Mouse (Mus musculus): ENCODE results near the gene Tbl2. TPM values are rescaled to one million over a fixed set of nuclear protein-coding genes. Genes with fewer than 3 reads are reported as not detected.

Tbl2 gene
- polyA plus RNA-seq, 1 experiment: 24.9 TPM

DNA sequence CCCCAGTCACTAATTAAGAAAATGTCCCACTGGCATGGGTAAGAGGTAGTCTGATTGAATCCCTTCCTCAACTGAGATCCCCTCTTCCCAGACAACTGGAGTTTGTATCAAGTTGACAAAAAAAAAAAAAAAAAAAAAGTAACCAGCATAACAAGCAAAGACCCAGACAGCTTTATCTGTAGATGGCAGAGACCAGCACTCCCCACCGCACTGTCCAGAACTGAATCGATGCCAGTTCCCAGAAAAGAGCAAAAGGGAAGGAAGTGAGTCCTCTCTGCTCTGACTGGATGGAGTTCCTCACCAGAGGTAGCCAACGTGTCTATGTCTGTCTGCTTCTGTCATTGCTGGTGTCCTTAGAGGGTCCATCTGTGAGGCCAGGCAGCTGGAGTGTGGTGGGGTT, 3.9 kb upstream of the Tbl2 start:
- H3K27ac ChIP-seq (ENCODE audit: insufficient read depth, low read length): no peak overlapping the region
- peaks cover 3% of the 10 kb centered on the region; the same call in 1 of the 2 replicates for H3K4me1 ChIP-seq (ENCODE audit: control insufficient read depth, insufficient read depth, low read length)
- no peak for TF ChIP-seq CTCF (IDR thresholded peaks at IDR 0.05; ENCODE audit: borderline replicate concordance, insufficient read depth, low read length)
- TF ChIP-seq POLR2A (IDR thresholded peaks at IDR 0.05; ENCODE audit: low read depth, low read length): no peak
- no peak overlapping the region for H3K4me3 ChIP-seq (ENCODE audit: insufficient read depth, low read length)

DNA sequence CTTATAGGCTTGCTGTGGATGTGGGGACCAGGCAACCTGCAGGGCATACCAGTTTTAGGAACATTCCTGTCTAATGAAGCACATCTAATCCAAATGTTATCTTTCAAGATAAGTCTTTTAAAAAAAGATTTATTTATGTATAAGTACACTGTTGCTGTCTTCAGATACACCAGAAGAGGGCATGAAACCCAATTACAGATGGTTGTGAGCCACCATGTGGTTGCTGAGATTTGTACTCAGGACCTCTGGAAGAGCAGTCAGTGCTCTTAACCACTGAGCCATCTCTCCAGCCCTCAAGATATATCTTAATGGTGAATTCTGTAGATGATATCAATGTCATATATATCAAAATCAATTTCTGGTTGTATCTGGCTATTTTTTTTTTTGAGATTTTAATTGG, 3.5 kb upstream of the Tbl2 start:
- TF ChIP-seq POLR2A (IDR thresholded peaks at IDR 0.05; ENCODE audit: low read depth, low read length) (no peak), CTCF (IDR thresholded peaks at IDR 0.05; ENCODE audit: borderline replicate concordance, insufficient read depth, low read length) (no peak)

DNA sequence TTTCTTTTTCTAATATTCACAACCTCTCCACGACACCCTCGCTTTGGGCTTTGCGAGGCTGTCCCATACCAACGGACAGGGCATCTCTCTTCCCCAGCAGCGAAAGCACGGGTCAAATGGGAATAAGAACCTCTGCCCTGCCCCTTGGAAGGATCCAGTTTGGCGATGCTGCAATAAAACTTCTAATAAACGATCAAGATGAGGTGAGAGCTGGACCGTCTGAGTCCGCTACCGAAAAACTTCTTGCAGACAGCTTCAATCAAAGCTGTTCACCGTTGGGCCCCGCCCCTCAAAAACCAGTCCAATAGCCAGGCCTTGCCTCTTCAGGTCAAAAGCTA, 773 bp upstream of the Tbl2 start:
- Histone ChIP-seq H3K27ac (ENCODE audit: insufficient read depth, low read length) (peak overlapping the region; percentile 38), H3K4me3 (ENCODE audit: insufficient read depth, low read length) (peak overlapping the region; percentile 55), H3K4me1 (ENCODE audit: control insufficient read depth, insufficient read depth, low read length) (peaks cover 3% of the 10 kb centered on the region; the same call in 1 of the 2 replicates)
- TF ChIP-seq POLR2A (IDR thresholded peaks at IDR 0.05; ENCODE audit: low read depth, low read length): peak; percentile 81
- TF ChIP-seq CTCF (IDR thresholded peaks at IDR 0.05; ENCODE audit: borderline replicate concordance, insufficient read depth, low read length): no peak

More for the DNA sequence above, 3.5 kb upstream of the Tbl2 start:
- H3K27ac ChIP-seq (ENCODE audit: insufficient read depth, low read length): no peak overlapping the region
- peaks cover 3% of the 10 kb centered on the region; the same call in 1 of the 2 replicates for H3K4me1 ChIP-seq (ENCODE audit: control insufficient read depth, insufficient read depth, low read length)
- no peak overlapping the region for H3K4me3 ChIP-seq (ENCODE audit: insufficient read depth, low read length)

DNA sequence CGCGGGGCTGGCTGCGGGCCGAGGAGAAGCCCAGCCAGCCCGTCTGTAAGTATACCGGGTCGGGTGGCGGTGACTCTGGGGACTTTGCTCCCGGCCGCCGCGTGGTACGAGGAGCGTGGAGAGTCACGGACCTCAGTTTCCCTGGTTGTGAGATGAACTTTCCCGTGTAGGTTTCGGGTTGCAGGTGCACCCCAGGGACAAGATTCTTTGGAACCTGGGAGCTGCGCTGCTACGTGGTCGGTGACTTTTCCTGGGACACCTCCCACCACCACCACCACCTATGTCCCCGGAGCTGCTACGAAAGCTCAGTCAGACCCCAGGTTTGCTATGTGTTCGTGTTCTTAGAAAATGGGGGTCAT, 342 bp downstream of the Tbl2 start:
- TF ChIP-seq CTCF (IDR thresholded peaks at IDR 0.05; ENCODE audit: borderline replicate concordance, insufficient read depth, low read length) (no peak), POLR2A (IDR thresholded peaks at IDR 0.05; ENCODE audit: low read depth, low read length) (no peak)
- Histone ChIP-seq H3K4me1 (ENCODE audit: control insufficient read depth, insufficient read depth, low read length) (peaks cover 3% of the 10 kb centered on the region; the same call in 1 of the 2 replicates), H3K4me3 (ENCODE audit: insufficient read depth, low read length) (peak overlapping the region; percentile 83), H3K27ac (ENCODE audit: insufficient read depth, low read length) (no peak overlapping the region)

DNA sequence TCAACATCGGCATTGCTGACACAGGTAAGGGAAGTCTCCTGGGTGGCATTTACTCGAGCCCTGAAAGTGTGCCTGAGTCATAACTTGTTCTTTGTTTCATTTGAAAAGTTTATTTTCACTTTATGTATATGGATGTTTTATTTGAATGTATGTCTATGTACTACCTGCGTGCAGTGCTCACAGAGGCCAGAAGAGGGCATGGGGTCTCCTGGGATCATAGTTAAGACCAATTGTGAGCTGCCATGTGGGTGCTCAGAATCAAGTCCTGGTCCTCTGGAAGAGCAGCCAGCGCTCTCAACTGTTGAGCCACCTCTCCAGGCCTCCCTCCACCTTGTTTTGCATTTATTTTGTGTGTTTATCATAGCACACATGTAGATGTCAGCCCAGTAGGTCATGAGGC, 7.0 kb downstream of the Tbl2 start:
- no peaks in the 10 kb centered on the region for H3K4me1 ChIP-seq (ENCODE audit: control insufficient read depth, insufficient read depth, low read length)
- no peak overlapping the region for H3K27ac ChIP-seq (ENCODE audit: insufficient read depth, low read length)
- no peak for TF ChIP-seq POLR2A (IDR thresholded peaks at IDR 0.05; ENCODE audit: low read depth, low read length)
- TF ChIP-seq CTCF (IDR thresholded peaks at IDR 0.05; ENCODE audit: borderline replicate concordance, insufficient read depth, low read length): no peak
- H3K4me3 ChIP-seq (ENCODE audit: insufficient read depth, low read length): no peak overlapping the region

DNA sequence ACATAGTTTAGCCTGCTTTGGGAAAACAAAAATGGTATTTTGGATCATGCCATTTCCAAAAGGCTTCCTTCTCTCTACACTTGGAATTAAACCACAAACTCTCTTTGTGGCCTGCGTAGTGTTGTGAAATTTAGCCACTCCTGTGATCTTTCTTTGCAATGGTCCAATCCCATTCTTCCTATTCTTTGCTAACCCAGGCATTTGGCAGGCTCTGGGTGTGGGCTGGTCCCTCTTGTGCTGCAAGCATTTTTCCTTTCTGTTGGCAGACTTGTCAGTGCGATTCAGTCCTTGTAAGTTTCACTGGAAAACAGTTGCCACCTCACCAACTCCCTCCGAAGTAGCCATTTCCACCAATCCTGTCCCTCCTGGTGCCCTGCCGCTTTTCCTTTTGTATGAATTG, 11.8 kb downstream of the Tbl2 start:
- H3K4me1 ChIP-seq (ENCODE audit: control insufficient read depth, insufficient read depth, low read length): no peaks in the 10 kb centered on the region
- peak overlapping the region; percentile 55; the same call in 1 of the 2 replicates for H3K27ac ChIP-seq (ENCODE audit: insufficient read depth, low read length)
- TF ChIP-seq CTCF (IDR thresholded peaks at IDR 0.05; ENCODE audit: borderline replicate concordance, insufficient read depth, low read length): no peak
- no peak overlapping the region for H3K4me3 ChIP-seq (ENCODE audit: insufficient read depth, low read length)

DNA sequence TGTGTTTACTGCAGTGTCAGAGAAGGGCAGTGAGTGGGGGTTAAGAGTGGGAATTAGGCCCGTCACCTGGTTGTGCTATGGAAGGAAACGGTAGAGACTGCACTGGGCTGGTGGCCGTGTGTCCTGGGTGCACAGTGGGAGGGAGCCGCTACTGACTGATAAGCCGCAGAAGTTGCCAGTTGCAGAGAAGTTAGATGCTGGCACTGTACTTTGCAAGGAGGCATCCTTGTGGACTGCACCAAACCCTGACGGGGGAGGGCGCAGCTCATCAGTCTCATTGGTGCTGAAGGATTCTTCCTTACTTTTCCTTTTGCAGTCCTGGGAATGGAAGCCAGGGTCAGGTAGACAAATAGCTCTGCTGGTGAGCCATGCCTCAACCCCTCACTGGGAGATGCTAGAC, 12.2 kb downstream of the Tbl2 start:
- H3K27ac ChIP-seq (ENCODE audit: insufficient read depth, low read length): peak overlapping the region; percentile 55; the same call in 1 of the 2 replicates
- H3K4me3 ChIP-seq (ENCODE audit: insufficient read depth, low read length): no peak overlapping the region
- TF ChIP-seq POLR2A (IDR thresholded peaks at IDR 0.05; ENCODE audit: low read depth, low read length): no peak
- no peak for TF ChIP-seq CTCF (IDR thresholded peaks at IDR 0.05; ENCODE audit: borderline replicate concordance, insufficient read depth, low read length)
- no peaks in the 10 kb centered on the region for H3K4me1 ChIP-seq (ENCODE audit: control insufficient read depth, insufficient read depth, low read length)

DNA sequence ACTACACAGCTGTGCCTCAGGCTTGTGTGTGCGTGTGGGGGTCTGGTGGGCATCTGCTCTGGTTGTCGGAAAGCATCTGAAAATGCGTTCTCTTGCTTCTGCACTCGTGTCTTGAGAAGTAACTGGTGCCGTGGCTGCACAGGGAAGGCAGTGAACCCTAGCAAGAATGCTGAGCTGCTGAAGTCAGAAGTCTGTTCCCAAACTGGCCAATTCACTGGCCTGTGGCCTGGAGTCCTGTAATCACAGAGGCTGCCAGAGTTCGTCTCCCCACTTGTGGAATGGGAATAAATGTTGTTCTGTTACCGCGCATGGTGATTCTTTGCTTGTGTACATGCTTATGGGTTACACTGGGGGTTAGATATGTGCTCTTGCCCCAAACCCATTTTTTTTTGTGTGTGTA, 12.9 kb downstream of the Tbl2 start:
- Histone ChIP-seq H3K4me1 (ENCODE audit: control insufficient read depth, insufficient read depth, low read length) (no peaks in the 10 kb centered on the region), H3K27ac (ENCODE audit: insufficient read depth, low read length) (no peak overlapping the region), H3K4me3 (ENCODE audit: insufficient read depth, low read length) (no peak overlapping the region)
- TF ChIP-seq CTCF (IDR thresholded peaks at IDR 0.05; ENCODE audit: borderline replicate concordance, insufficient read depth, low read length): no peak
- TF ChIP-seq POLR2A (IDR thresholded peaks at IDR 0.05; ENCODE audit: low read depth, low read length): no peak

DNA sequence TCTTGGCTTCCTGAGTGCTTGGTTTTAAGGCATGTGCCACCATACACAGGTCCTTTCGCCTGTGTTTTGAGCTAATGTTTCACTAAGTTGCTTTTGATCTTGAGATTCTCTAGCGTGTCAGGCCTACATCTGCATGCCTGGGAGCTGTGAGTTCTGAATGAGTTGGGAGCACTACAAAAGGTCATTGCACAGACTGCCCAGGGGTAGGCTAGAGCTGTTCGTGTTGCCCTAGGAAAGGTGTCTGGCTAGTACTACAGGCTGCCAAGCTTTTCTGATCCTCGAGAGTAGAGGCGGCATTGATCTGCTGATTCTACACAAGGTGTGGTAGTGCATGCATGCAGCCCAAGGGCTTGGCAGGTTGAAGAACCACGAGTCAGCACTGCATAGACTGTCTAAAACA, 13.4 kb downstream of the Tbl2 start:
- no peak overlapping the region for H3K27ac ChIP-seq (ENCODE audit: insufficient read depth, low read length)
- no peaks in the 10 kb centered on the region for H3K4me1 ChIP-seq (ENCODE audit: control insufficient read depth, insufficient read depth, low read length)
- TF ChIP-seq CTCF (IDR thresholded peaks at IDR 0.05; ENCODE audit: borderline replicate concordance, insufficient read depth, low read length) (no peak), POLR2A (IDR thresholded peaks at IDR 0.05; ENCODE audit: low read depth, low read length) (no peak)
- H3K4me3 ChIP-seq (ENCODE audit: insufficient read depth, low read length): no peak overlapping the region

DNA sequence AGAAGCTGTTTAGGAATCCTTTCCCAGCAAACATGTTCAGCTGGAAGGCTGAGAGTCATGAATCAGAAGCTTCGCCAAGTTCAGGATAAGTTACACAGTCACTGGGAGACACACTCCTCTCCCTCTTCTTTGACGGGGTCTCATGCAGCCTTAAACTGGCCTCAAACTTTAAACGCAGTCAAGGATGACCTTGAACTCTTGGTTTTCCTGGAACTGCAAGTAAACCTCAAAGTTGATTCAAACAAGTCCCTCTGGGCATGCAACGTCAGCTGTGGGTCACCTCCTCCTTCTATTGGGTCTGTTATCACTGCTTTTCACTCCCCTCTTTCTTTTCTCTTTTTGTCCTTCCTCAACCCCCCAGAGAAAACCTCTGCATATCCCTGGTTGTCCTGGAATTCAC, 17.5 kb downstream of the Tbl2 start:
- peaks cover 3% of the 10 kb centered on the region; the same call in 1 of the 2 replicates for H3K4me1 ChIP-seq (ENCODE audit: control insufficient read depth, insufficient read depth, low read length)
- no peak overlapping the region for H3K27ac ChIP-seq (ENCODE audit: insufficient read depth, low read length)
- no peak overlapping the region for H3K4me3 ChIP-seq (ENCODE audit: insufficient read depth, low read length)
- TF ChIP-seq POLR2A (IDR thresholded peaks at IDR 0.05; ENCODE audit: low read depth, low read length) (no peak), CTCF (IDR thresholded peaks at IDR 0.05; ENCODE audit: borderline replicate concordance, insufficient read depth, low read length) (no peak)

DNA sequence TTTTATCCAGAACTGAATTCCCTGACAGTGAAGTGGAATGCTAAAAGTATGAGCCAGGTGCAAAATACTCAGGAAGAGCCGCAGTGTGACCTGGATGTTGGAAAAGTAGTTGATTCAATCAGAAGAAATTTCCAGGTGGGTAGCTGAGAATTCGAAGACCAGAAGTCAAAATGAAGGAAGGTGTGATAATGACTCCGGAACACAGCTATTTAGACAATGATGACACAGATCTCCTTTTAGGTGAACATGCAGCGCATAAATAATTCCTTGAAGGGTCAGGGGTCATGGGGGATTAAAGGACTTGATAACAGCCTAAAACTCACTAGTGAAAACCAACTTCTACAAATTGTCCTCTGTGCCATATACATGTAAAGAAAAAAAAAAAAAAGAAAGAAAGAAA, 18.0 kb downstream of the Tbl2 start:
- H3K4me1 ChIP-seq (ENCODE audit: control insufficient read depth, insufficient read depth, low read length): peaks cover 3% of the 10 kb centered on the region; the same call in 1 of the 2 replicates
- H3K4me3 ChIP-seq (ENCODE audit: insufficient read depth, low read length): no peak overlapping the region
- H3K27ac ChIP-seq (ENCODE audit: insufficient read depth, low read length): no peak overlapping the region
- no peak for TF ChIP-seq POLR2A (IDR thresholded peaks at IDR 0.05; ENCODE audit: low read depth, low read length)

All from embryonic fibroblast, embryonic 13.5 days (primary cell).